Mouse (Mus musculus): ENCODE measurements around the gene Ipmk.

DNA sequence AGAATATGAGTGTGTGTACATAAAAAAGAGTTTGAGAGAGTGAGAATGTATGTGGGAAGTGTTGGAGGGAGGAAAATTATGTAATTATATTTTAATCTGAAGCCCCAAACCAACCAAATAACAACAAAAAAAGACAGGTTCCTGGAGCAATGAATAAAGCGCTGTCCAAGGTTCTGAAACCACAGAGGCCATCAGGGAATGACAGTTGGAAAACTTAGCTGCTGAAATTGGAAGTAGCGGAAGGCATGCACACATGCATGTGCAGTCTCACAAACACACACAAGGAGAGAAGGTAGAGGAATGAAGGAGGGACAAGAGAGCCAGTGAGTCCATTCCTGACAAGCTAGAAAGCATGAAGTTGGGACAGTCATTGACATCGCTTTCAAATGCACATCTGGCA is 56.1 kb downstream of the Ipmk start:
- TF ChIP-seq GATA1 (IDR thresholded peaks at IDR 0.05; ENCODE audit: low read length) (no peak), TAL1 (IDR thresholded peaks at IDR 0.05; ENCODE audit: low read length) (no peak)
